Mouse (Mus musculus) forebrain, embryonic 16.5 days (tissue): Measurements from ENCODE around the gene Rps27. TPM values are rescaled to one million over a fixed set of nuclear protein-coding genes. Genes with fewer than 3 reads are reported as not detected.
"Not testable (repeated sequence)": the region's sequence is repeated elsewhere in the genome, so short reads cannot be mapped to it uniquely, and the experiment has no call there.

ENCODE experiments used
- ATAC-seq: fragments of 200-750 bp; cut with Nextera tagmentation; 2 replicates; pipeline ENCODE4 v1.8.0; 2017; ENCODE audit warnings: mild to moderate bottlenecking, moderate library complexity
- H3K27ac ChIP-seq: fragments of 300-500 bp; sonication (generic); 2 replicates; pipeline ENCODE4 v1.5.1; 2014; ENCODE audit warnings: low read length, control low read depth
- H3K27me3 ChIP-seq: fragments of 300-500 bp; sonication (generic); replicated peaks from 2 replicates; pipeline ENCODE4 v1.6.1; 2014; ENCODE audit warnings: low read length; ENCODE audit not compliant: control insufficient read depth, insufficient read depth
- H3K36me3 ChIP-seq: fragments of 300-500 bp; sonication (generic); 2 replicates; pipeline ENCODE4 v1.6.1; 2014; ENCODE audit not compliant: control insufficient read depth, insufficient read depth
- H3K4me1 ChIP-seq: fragments of 300-500 bp; sonication (generic); replicated peaks from 2 replicates; pipeline ENCODE4 v1.6.1; 2014; ENCODE audit warnings: low read length; ENCODE audit not compliant: control insufficient read depth, insufficient read depth
- H3K4me2 ChIP-seq: fragments of 300-500 bp; sonication (generic); 2 replicates; pipeline ENCODE4 v1.6.1; 2014; ENCODE audit warnings: mild to moderate bottlenecking, low read length, control low read depth
- H3K4me3 ChIP-seq: fragments of 300-500 bp; sonication (generic); replicated peaks from 2 replicates; pipeline ENCODE4 v1.5.1; 2014; ENCODE audit warnings: mild to moderate bottlenecking, low read length, control low read depth
- H3K9ac ChIP-seq: fragments of 300-500 bp; sonication (generic); replicated peaks from 2 replicates; pipeline ENCODE4 v1.6.1; 2014; ENCODE audit warnings: low read depth, low read length, control low read depth
- H3K9me3 ChIP-seq: fragments of 300-500 bp; sonication (generic); 2 replicates; pipeline ENCODE4 v1.6.1; 2016; ENCODE audit warnings: low read length; ENCODE audit not compliant: control insufficient read depth
- WGBS: fragments of 180-500 bp; shearing (Covaris S2); extraction: QIAGEN DNeasy Blood & Tissue Kit; methylation state at CpG from one replicate; pipeline ENCODE4 v1.1.7; 2014; 5-methylcytosine and 5-hydroxymethylcytosine counted together
- polyA plus RNA-seq: library from polyadenylated mRNA; unstranded; fragments of >200 nt; fragmentation: Nextera tagmentation; extraction: Ambion mirVana; gene quantifications from 2 replicates; pipeline ENCODE4 v1.2.1, GENCODE M21; 2015

Rps27 gene
- 790 and 871 TPM in 2 replicates for polyA plus RNA-seq

- WGBS: under 1% methylated on average over 41 of the region's 42 CpGs
- peak within 1 kb of the TSS; percentile 72 for H3K27ac ChIP-seq
- peaks cover 21% of the 10 kb centered on the region for H3K36me3 ChIP-seq
- peak; percentile 97 for ATAC-seq
- no peaks in the 10 kb centered on the region for H3K9me3 ChIP-seq
- H3K9ac ChIP-seq: peak within 1 kb of the TSS; percentile 62
- H3K4me1 ChIP-seq: peaks cover 20% of the 10 kb centered on the region
- peak within 1 kb of the TSS; percentile 97 for H3K4me2 ChIP-seq
- H3K4me3 ChIP-seq: peak within 1 kb of the TSS; percentile 60
- H3K27me3 ChIP-seq: no peaks in the 10 kb centered on the region
Observed at GRCm38 (mm10) chr3:90213377-90213866, at the start of gene Rps27, which contains the start of gene Rab13. TSS of gene Rps27 (minus strand) at chr3:90213651. TSS of gene Rab13 (plus strand) at chr3:90213695.

GRCm38 (mm10) chr3:90258521-90258920 lies 45.1 kb upstream of the Rps27 start:
- Histone ChIP-seq H3K9ac (no peak overlapping the region), H3K27ac (no peak overlapping the region), H3K4me3 (no peak overlapping the region), H3K4me1 (peaks cover 14% of the 10 kb centered on the region), H3K4me2 (no peak overlapping the region), H3K36me3 (peaks cover 28% of the 10 kb centered on the region), H3K27me3 (no peaks in the 10 kb centered on the region), H3K9me3 (no peaks in the 10 kb centered on the region)
- WGBS: 93% methylated on average over 4 of the region's 4 CpGs
- no peak for ATAC-seq

- no peak for ATAC-seq
- Histone ChIP-seq H3K9me3 (no peaks in the 10 kb centered on the region), H3K27ac (no peak overlapping the region), H3K4me3 (no peak overlapping the region), H3K9ac (no peak overlapping the region), H3K27me3 (no peaks in the 10 kb centered on the region), H3K4me2 (no peak overlapping the region), H3K4me1 (peaks cover 17% of the 10 kb centered on the region), H3K36me3 (peaks cover 17% of the 10 kb centered on the region)
- WGBS: 91% methylated on average over 19 of the region's 19 CpGs
Observed at GRCm38 (mm10) chr3:90256731-90257530, 43.5 kb upstream of the Rps27 start.

- Histone ChIP-seq H3K4me3 (no peak overlapping the region), H3K9me3 (no peaks in the 10 kb centered on the region), H3K36me3 (peaks cover 15% of the 10 kb centered on the region), H3K4me1 (peaks cover 17% of the 10 kb centered on the region), H3K27me3 (no peaks in the 10 kb centered on the region), H3K4me2 (no peak overlapping the region), H3K9ac (no peak overlapping the region), H3K27ac (no peak overlapping the region)
- WGBS: 93% methylated on average over 14 of the region's 14 CpGs
- no peak for ATAC-seq
Observed at GRCm38 (mm10) chr3:90255784-90256353, 42.4 kb upstream of the Rps27 start.

GRCm38 (mm10) chr3:90255194-90255565 lies 41.7 kb upstream of the Rps27 start:
- no peak for ATAC-seq
- Histone ChIP-seq H3K9ac (peak overlapping the region; percentile 89), H3K27ac (no peak overlapping the region), H3K9me3 (no peaks in the 10 kb centered on the region), H3K27me3 (no peaks in the 10 kb centered on the region), H3K4me2 (peak overlapping the region; percentile 87), H3K36me3 (peaks cover 10% of the 10 kb centered on the region), H3K4me3 (peak overlapping the region; percentile 96), H3K4me1 (peaks cover 17% of the 10 kb centered on the region)
- WGBS: 22% methylated on average over 2 of the region's 2 CpGs

GRCm38 (mm10) chr3:90254419-90255193 lies 41.2 kb upstream of the Rps27 start:
- Histone ChIP-seq H3K4me3 (peak overlapping the region; percentile 96), H3K9me3 (no peaks in the 10 kb centered on the region), H3K36me3 (peaks cover 4% of the 10 kb centered on the region; the same call in 1 of the 2 replicates), H3K4me2 (peak overlapping the region; percentile 87), H3K27ac (peak overlapping the region; percentile 60; the same call in 1 of the 2 replicates), H3K27me3 (no peaks in the 10 kb centered on the region), H3K9ac (peak overlapping the region; percentile 89), H3K4me1 (peaks cover 17% of the 10 kb centered on the region)
- peak; percentile 39 for ATAC-seq
- WGBS: under 1% methylated on average over 37 of the region's 41 CpGs

GRCm38 (mm10) chr3:90253653-90254418 lies 40.4 kb upstream of the Rps27 start, which contains the start of gene Crtc2:
TSS of gene Crtc2 (plus strand) at chr3:90254163.
- H3K27ac ChIP-seq: peak within 1 kb of the TSS; percentile 60; the same call in 1 of the 2 replicates
- peak within 1 kb of the TSS; percentile 96 for H3K4me3 ChIP-seq
- H3K9ac ChIP-seq: peak within 1 kb of the TSS; percentile 89
- H3K9me3 ChIP-seq: no peaks in the 10 kb centered on the region
- WGBS: under 1% methylated on average over 38 of the region's 40 CpGs
- H3K4me1 ChIP-seq: peaks cover 21% of the 10 kb centered on the region
- no peaks in the 10 kb centered on the region; the same call in 1 of the 2 replicates for H3K36me3 ChIP-seq
- ATAC-seq: peak; percentile 98
- peak within 1 kb of the TSS; percentile 87 for H3K4me2 ChIP-seq
- H3K27me3 ChIP-seq: no peaks in the 10 kb centered on the region

GRCm38 (mm10) chr3:90253174-90253573 lies 39.7 kb upstream of the Rps27 start:
- not testable (repeated sequence) for H3K27me3 ChIP-seq, H3K4me3 ChIP-seq, H3K4me2 ChIP-seq, H3K36me3 ChIP-seq, H3K27ac ChIP-seq, H3K9me3 ChIP-seq, H3K9ac ChIP-seq
- WGBS: 68% methylated on average over 1 of the region's 1 CpGs
- ATAC-seq: peak; percentile 1
- H3K4me1 ChIP-seq: peaks cover 24% of the 10 kb centered on the region
